Mouse (Mus musculus) embryonic fibroblast, embryonic 13.5 days (primary cell): Measurements from ENCODE around the gene Xylb.

Experiments used
- CTCF ChIP-seq: IDR thresholded peaks from 2 replicates; pipeline ENCODE4 v1.5.1; 2011; ENCODE audit warnings: mild to moderate bottlenecking, control low read depth, low read length, moderate library complexity, borderline replicate concordance; ENCODE audit not compliant: insufficient read depth
- POLR2A ChIP-seq: IDR thresholded peaks from 2 replicates; pipeline ENCODE4 v1.6.1; 2011; ENCODE audit warnings: low read depth, mild to moderate bottlenecking, control low read depth, low read length, moderate library complexity

- TF ChIP-seq CTCF: no peak
- TF ChIP-seq POLR2A: no peak
Measured at GRCm38 (mm10) chr9:119353926-119354325, 3.3 kb upstream of the Xylb start.
